Mouse (Mus musculus): ENCODE measurements around the gene Itgb1. TPM values are rescaled to one million over a fixed set of nuclear protein-coding genes. Genes with fewer than 3 reads are reported as not detected.

Gene Itgb1
- polyA plus RNA-seq, 1 experiment: 37.3 TPM

DNA sequence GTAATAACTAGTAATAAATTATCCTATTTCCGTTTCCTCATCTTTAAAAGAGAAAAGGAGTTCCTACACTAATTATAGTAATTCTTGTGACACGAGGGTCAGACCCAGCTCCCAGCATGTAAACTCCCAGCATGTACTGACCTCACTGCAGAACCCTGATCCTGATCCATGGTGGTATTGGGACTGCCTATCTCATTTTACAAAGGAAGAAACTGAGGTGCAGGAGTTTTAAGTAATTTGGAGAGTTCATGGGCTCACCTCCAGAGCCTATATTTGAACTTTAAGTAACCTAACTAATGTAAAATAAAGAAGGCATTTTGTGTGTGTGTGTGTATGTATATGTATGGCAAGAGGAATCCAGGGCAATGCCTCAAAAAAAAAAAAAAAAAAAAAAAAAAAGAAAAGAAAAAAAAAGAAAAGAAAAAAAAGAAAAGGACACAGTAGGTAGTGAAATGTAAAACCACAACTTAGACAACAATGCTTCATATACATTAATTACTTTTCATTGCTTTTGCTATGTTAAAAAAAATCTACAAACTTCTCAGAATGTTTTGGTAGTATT is 1.1 kb downstream of the Itgb1 start:
- peaks cover 2% of the 10 kb centered on the region; the same call in 1 of the 2 replicates for H3K4me1 ChIP-seq (ENCODE audit: control insufficient read depth, insufficient read depth, low read length)
- H3K27me3 ChIP-seq (ENCODE audit: control insufficient read depth, insufficient read depth, low read length): no peaks in the 10 kb centered on the region
- WGBS: 2% methylated on average over 2 of the region's 2 CpGs
- no peak for TF ChIP-seq CTCF (IDR thresholded peaks at IDR 0.05; ENCODE audit: borderline replicate concordance, insufficient read depth, low read depth, low read length)
- TF ChIP-seq POLR2A (IDR thresholded peaks at IDR 0.05; ENCODE audit: borderline replicate concordance, insufficient read depth, low read length): no peak
- H3K27ac ChIP-seq (ENCODE audit: insufficient read depth, low read length): peak overlapping the region; percentile 86; the same call in 1 of the 2 replicates
- no peak for DNase-seq
- peak overlapping the region; percentile 76 for H3K4me3 ChIP-seq (replicated peaks; ENCODE audit: insufficient read depth, low read depth, low read length)

DNA sequence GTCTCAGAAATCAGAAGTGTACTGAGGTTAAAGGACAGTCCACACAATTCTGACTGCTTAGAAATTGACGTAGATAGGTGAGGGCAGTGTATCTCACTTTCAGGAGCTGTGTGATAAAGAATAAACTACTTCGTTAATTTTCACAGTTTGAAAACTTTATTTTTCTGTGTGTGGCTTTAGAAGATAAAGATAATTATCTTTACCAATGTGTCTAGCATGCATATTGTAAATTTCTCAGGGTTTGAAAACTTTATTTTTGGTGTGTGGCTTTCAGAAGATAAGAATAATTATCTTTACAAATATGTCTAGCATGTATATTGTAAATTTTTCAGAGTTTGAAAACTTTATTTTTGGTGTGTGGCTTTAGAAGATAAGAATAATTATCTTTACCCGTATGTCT is 3.2 kb downstream of the Itgb1 start:
- no peak for DNase-seq
- TF ChIP-seq POLR2A (IDR thresholded peaks at IDR 0.05; ENCODE audit: borderline replicate concordance, insufficient read depth, low read length): no peak
- no peak overlapping the region for H3K27ac ChIP-seq (ENCODE audit: insufficient read depth, low read length)
- WGBS: 80% methylated on average over 3 of the region's 3 CpGs
- H3K4me3 ChIP-seq (replicated peaks; ENCODE audit: insufficient read depth, low read depth, low read length): no peak overlapping the region
- peaks cover 2% of the 10 kb centered on the region; the same call in 1 of the 2 replicates for H3K4me1 ChIP-seq (ENCODE audit: control insufficient read depth, insufficient read depth, low read length)
- H3K27me3 ChIP-seq (ENCODE audit: control insufficient read depth, insufficient read depth, low read length): no peaks in the 10 kb centered on the region

DNA sequence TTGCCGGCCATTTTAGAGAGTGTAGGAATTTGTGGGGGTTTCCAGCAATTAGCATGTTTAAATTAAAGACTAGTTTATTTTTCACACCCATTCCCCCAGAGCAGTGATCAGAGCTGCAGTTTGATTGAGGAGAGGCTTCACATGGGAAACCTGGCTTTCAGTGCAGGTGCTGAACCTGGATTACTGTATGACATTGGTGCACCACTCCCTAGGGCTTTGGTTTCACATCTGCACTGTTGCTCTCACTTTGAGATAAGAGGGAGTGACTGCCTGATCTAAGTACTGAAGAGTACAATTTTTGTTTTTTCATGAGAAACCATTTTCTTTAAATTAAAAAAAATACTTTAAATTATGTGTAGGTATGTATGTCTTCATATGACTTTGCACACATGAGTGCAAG is 4.6 kb downstream of the Itgb1 start:
- TF ChIP-seq CTCF (IDR thresholded peaks at IDR 0.05; ENCODE audit: borderline replicate concordance, insufficient read depth, low read depth, low read length) (no peak), POLR2A (IDR thresholded peaks at IDR 0.05; ENCODE audit: borderline replicate concordance, insufficient read depth, low read length) (no peak)
- H3K27ac ChIP-seq (ENCODE audit: insufficient read depth, low read length): no peak overlapping the region
- H3K4me1 ChIP-seq (ENCODE audit: control insufficient read depth, insufficient read depth, low read length): peaks cover 2% of the 10 kb centered on the region; the same call in 1 of the 2 replicates
- no peak for DNase-seq
- 87% methylated on average over 1 of the region's 1 CpGs for WGBS
- no peaks in the 10 kb centered on the region for H3K27me3 ChIP-seq (ENCODE audit: control insufficient read depth, insufficient read depth, low read length)
- no peak overlapping the region for H3K4me3 ChIP-seq (replicated peaks; ENCODE audit: insufficient read depth, low read depth, low read length)

DNA sequence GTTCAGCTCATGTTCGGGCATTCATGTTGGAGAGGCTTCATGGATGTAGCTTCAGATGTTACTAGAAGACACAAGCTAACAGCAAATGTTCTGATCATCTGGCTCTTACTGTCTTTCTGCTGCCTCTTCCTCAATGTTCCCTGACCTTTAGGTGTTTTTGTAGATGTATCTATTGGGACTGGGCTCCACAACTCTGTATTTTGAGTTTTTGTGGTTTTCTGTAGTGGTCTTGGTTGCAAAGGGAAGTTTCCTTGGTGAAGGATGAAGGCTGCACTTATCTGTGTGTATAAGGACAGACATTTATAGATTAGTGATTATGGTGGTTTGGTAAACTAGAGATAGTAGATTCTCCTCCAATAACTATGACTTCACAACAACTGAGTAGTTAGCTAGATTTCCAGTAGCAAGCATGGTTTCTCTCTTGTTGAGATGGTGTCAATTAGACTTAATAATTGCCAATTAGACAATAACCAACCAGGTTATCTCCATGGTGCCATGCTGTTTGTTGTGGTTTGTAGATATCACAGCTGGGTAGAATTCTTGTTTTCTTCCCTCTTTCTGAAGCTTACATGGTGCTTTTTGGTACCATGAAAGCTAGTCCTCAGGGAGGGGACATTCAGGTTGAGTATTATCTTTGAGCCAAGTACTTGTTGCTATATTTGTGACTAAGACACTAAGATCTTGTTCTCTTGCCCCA is 11.4 kb downstream of the Itgb1 start:
- no peak for TF ChIP-seq CTCF (IDR thresholded peaks at IDR 0.05; ENCODE audit: borderline replicate concordance, insufficient read depth, low read depth, low read length)
- TF ChIP-seq POLR2A (IDR thresholded peaks at IDR 0.05; ENCODE audit: borderline replicate concordance, insufficient read depth, low read length): no peak
- H3K4me3 ChIP-seq (replicated peaks; ENCODE audit: insufficient read depth, low read depth, low read length): no peak overlapping the region
- no peaks in the 10 kb centered on the region for H3K27me3 ChIP-seq (ENCODE audit: control insufficient read depth, insufficient read depth, low read length)
- no peaks in the 10 kb centered on the region for H3K4me1 ChIP-seq (ENCODE audit: control insufficient read depth, insufficient read depth, low read length)
- 93% methylated on average over 1 of the region's 1 CpGs for WGBS
- no peak for DNase-seq
- H3K27ac ChIP-seq (ENCODE audit: insufficient read depth, low read length): no peak overlapping the region

DNA sequence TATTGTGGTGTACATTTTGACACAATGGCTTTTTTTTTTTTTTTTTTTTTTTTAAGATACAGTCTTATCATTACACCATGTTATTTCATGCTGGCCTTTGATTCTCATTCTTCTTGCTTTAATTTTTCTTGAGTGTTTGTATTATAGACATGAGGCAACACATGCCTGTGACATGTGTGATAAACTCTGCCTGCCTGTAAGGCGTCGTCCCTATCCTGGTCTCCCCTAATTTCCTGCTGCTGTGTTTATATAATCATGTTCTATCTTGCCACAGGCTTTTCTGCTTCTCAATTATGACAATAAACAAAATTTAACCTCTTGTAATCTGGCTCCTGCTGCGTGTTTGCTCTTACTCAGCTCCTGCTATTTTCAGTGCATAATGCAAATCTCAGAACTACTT is 12.5 kb downstream of the Itgb1 start:
- WGBS: 90% methylated on average over 3 of the region's 3 CpGs

DNA sequence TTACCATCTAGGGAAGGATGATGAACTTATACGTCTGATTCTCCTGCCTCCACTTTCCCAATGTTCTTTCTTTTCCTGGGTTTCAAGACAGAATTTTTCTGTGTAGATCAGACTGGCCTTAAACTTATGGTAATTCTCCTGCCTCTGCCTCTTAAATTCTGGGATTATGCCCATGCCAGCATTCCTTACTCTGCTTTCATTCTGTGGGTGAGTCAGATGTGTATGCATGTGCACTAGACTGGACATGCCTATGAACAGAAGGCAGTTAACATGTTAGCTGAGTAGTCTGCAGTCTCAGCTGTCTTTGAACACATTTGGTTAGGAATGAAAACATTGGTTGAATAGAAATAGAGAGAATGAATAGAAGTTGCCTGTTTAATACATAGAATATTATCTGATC is 18.9 kb downstream of the Itgb1 start:
- Histone ChIP-seq H3K4me3 (replicated peaks; ENCODE audit: insufficient read depth, low read depth, low read length) (no peak overlapping the region), H3K27ac (ENCODE audit: insufficient read depth, low read length) (no peak overlapping the region), H3K27me3 (ENCODE audit: control insufficient read depth, insufficient read depth, low read length) (no peaks in the 10 kb centered on the region), H3K4me1 (ENCODE audit: control insufficient read depth, insufficient read depth, low read length) (peaks cover 10% of the 10 kb centered on the region; the same call in 1 of the 2 replicates)
- 100% methylated on average over 1 of the region's 1 CpGs for WGBS
- DNase-seq: no peak
- TF ChIP-seq CTCF (IDR thresholded peaks at IDR 0.05; ENCODE audit: borderline replicate concordance, insufficient read depth, low read depth, low read length) (no peak), POLR2A (IDR thresholded peaks at IDR 0.05; ENCODE audit: borderline replicate concordance, insufficient read depth, low read length) (no peak)

More for the DNA sequence above, 12.5 kb downstream of the Itgb1 start:
- no peak for TF ChIP-seq CTCF (IDR thresholded peaks at IDR 0.05; ENCODE audit: borderline replicate concordance, insufficient read depth, low read depth, low read length)
- no peak for TF ChIP-seq POLR2A (IDR thresholded peaks at IDR 0.05; ENCODE audit: borderline replicate concordance, insufficient read depth, low read length)
- H3K4me1 ChIP-seq (ENCODE audit: control insufficient read depth, insufficient read depth, low read length): peaks cover 1% of the 10 kb centered on the region; the same call in 1 of the 2 replicates
- DNase-seq: no peak
- H3K4me3 ChIP-seq (replicated peaks; ENCODE audit: insufficient read depth, low read depth, low read length): no peak overlapping the region
- H3K27ac ChIP-seq (ENCODE audit: insufficient read depth, low read length): no peak overlapping the region
- H3K27me3 ChIP-seq (ENCODE audit: control insufficient read depth, insufficient read depth, low read length): no peaks in the 10 kb centered on the region

DNA sequence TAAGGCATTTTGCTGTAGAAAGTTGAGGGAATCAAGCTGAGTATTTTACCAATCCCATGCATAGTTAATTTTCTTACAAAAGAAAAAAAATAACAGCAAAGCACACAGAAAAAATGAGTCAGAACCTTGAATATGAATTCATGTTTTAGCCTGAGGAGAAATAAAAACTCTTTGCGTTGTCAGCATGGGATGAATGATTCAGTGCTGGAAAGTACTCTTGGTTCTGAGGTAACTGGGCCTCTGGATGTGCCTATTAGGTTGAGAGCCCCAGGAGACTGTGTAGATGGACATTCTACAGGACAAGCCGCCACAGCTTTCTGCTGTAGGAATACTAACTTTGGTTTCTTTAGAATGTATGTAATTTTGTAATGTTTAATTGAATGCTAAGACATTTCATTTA is 19.4 kb downstream of the Itgb1 start:
- Histone ChIP-seq H3K4me1 (ENCODE audit: control insufficient read depth, insufficient read depth, low read length) (peaks cover 10% of the 10 kb centered on the region; the same call in 1 of the 2 replicates), H3K27ac (ENCODE audit: insufficient read depth, low read length) (no peak overlapping the region), H3K4me3 (replicated peaks; ENCODE audit: insufficient read depth, low read depth, low read length) (no peak overlapping the region), H3K27me3 (ENCODE audit: control insufficient read depth, insufficient read depth, low read length) (no peaks in the 10 kb centered on the region)
- DNase-seq: no peak
- 55% methylated on average over 2 of the region's 2 CpGs for WGBS
- TF ChIP-seq POLR2A (IDR thresholded peaks at IDR 0.05; ENCODE audit: borderline replicate concordance, insufficient read depth, low read length) (no peak), CTCF (IDR thresholded peaks at IDR 0.05; ENCODE audit: borderline replicate concordance, insufficient read depth, low read depth, low read length) (no peak)

DNA sequence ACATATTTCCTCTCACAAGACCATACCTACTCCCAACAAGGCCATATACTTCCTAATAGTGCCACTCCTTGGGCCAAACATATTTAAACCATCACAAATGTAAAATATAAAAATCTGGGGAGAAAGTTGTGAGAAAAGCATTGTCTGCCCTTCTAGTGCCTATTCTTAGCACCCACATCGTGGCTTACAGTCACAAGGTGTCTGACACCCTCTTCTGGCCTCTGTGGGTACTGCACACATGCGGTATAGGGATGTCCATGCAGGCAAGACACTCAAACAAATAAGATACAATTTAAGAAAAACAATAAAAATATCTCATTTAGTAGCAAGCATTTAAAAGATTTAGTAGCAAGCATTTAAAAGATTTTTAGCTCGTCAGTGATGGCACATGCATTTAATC is 23.8 kb downstream of the Itgb1 start:
- 45% methylated on average over 3 of the region's 3 CpGs for WGBS
- no peak overlapping the region for H3K27ac ChIP-seq (ENCODE audit: insufficient read depth, low read length)
- DNase-seq: peak; percentile 51 to 71
- no peak overlapping the region for H3K4me3 ChIP-seq (replicated peaks; ENCODE audit: insufficient read depth, low read depth, low read length)
- peaks cover 4% of the 10 kb centered on the region; the same call in 1 of the 2 replicates for H3K4me1 ChIP-seq (ENCODE audit: control insufficient read depth, insufficient read depth, low read length)
- TF ChIP-seq POLR2A (IDR thresholded peaks at IDR 0.05; ENCODE audit: borderline replicate concordance, insufficient read depth, low read length): no peak
- TF ChIP-seq CTCF (IDR thresholded peaks at IDR 0.05; ENCODE audit: borderline replicate concordance, insufficient read depth, low read depth, low read length): peak; percentile 84
- no peaks in the 10 kb centered on the region for H3K27me3 ChIP-seq (ENCODE audit: control insufficient read depth, insufficient read depth, low read length)

All from cerebellum, adult 2 months (tissue).